Mouse (Mus musculus): ENCODE measurements around the gene G430095P16Rik. TPM values are rescaled to one million over a fixed set of nuclear protein-coding genes. Genes with fewer than 3 reads are reported as not detected.

The G430095P16Rik gene
- total RNA-seq, 1 experiment from 2014 or later, result 3.4 TPM

Other genes with a start within 250 kb of the G430095P16Rik start
- gene Ier2, start 60.2 kb upstream of the G430095P16Rik start, total RNA-seq (2017), result 115 and 124 TPM in 2 replicates
- gene Trmt1, start 36.7 kb upstream of the G430095P16Rik start, total RNA-seq (2017), result 83.2 and 89.7 TPM in 2 replicates
- 30.2 and 33.9 TPM in 2 replicates for gene Nacc1, start 35.1 kb upstream of the G430095P16Rik start, total RNA-seq (2017)
- 54.5 and 59.7 TPM in 2 replicates for gene Lyl1, start 21.6 kb upstream of the G430095P16Rik start, total RNA-seq (2017)
- gene Nfix, start 77.3 kb downstream of the G430095P16Rik start, total RNA-seq (2017), result 1.7 and 3.4 TPM in 2 replicates
- gene Dand5, start 99.8 kb downstream of the G430095P16Rik start, total RNA-seq (2017), result 4.5 and 5.5 TPM in 2 replicates
- 14.1 and 16.7 TPM in 2 replicates for gene Gadd45gip1, start 108.5 kb downstream of the G430095P16Rik start, total RNA-seq (2017)
- gene Rad23a, start 117.7 kb downstream of the G430095P16Rik start, total RNA-seq (2017), result 46.6 and 57.8 TPM in 2 replicates
- gene Calr, start 123.9 kb downstream of the G430095P16Rik start, total RNA-seq (2017), result 690 and 751 TPM in 2 replicates
- gene Farsa, start 134.0 kb downstream of the G430095P16Rik start, total RNA-seq (2017), result 50.7 and 56.2 TPM in 2 replicates
- 4.4 and 5.5 TPM in 2 replicates for gene Syce2, start 149.1 kb downstream of the G430095P16Rik start, total RNA-seq (2017)
- gene Gcdh, start 170.9 kb downstream of the G430095P16Rik start, total RNA-seq (2017), result 21.0 and 21.5 TPM in 2 replicates
- gene Klf1, start 178.9 kb downstream of the G430095P16Rik start, total RNA-seq (2017), result not detected in 2 replicates
- 31.7 and 34.7 TPM in 2 replicates for gene Dnase2a, start 185.6 kb downstream of the G430095P16Rik start, total RNA-seq (2017)
- 0.12 and 0.23 TPM in 2 replicates for gene Mast1, start 214.4 kb downstream of the G430095P16Rik start, total RNA-seq (2017)
- not detected in 2 replicates for gene Rtbdn, start 224.0 kb downstream of the G430095P16Rik start, total RNA-seq (2017)
- gene Gm49661, start 246.4 kb downstream of the G430095P16Rik start, total RNA-seq (2017), result not detected in 2 replicates
- 92.5 and 96.9 TPM in 2 replicates for gene Prdx2, start 246.6 kb downstream of the G430095P16Rik start, total RNA-seq (2017)
- gene Rnaseh2a, start 246.8 kb downstream of the G430095P16Rik start, total RNA-seq (2017), result 26.5 and 36.0 TPM in 2 replicates